Mouse (Mus musculus) hindbrain, embryonic 14.5 days (tissue): ENCODE measurements around the gene Adam23. TPM values are rescaled to one million over a fixed set of nuclear protein-coding genes. Genes with fewer than 3 reads are reported as not detected.
A peak's percentile ranks its signal among the peaks of the same experiment; 100 is the strongest.

ENCODE experiments used
- ATAC-seq: fragments of 200-750 bp; cut with Nextera tagmentation; 2 replicates; pipeline ENCODE4 v1.8.0; 2017; ENCODE audit warnings: moderate number of reproducible peaks, mild to moderate bottlenecking, moderate TSS enrichment, moderate library complexity; ENCODE audit not compliant: low FRiP score
- DNase-seq: peaks from one replicate; pipeline ENCODE4 v3.0.0-alpha.2; 2015; ENCODE audit warnings: low spot score
- H3K27ac ChIP-seq: fragments of 300-500 bp; sonication (generic); 2 replicates; pipeline ENCODE4 v1.5.1; 2014; ENCODE audit warnings: mild to moderate bottlenecking, moderate library complexity
- H3K27me3 ChIP-seq: fragments of 300-500 bp; sonication (generic); 2 replicates; pipeline ENCODE4 v1.6.1; 2014; ENCODE audit warnings: mild to moderate bottlenecking, low read length, mixed read lengths; ENCODE audit not compliant: control insufficient read depth, insufficient read depth
- H3K36me3 ChIP-seq: fragments of 300-500 bp; sonication (generic); replicated peaks from 2 replicates; pipeline ENCODE4 v1.6.1; 2014; ENCODE audit not compliant: control insufficient read depth, insufficient read depth
- H3K4me1 ChIP-seq: fragments of 300-500 bp; sonication (generic); replicated peaks from 2 replicates; pipeline ENCODE4 v1.6.1; 2014; ENCODE audit warnings: antibody characterized with exemption, low read length, mixed read lengths; ENCODE audit not compliant: control insufficient read depth, insufficient read depth
- H3K4me2 ChIP-seq: fragments of 300-500 bp; sonication (generic); replicated peaks from 2 replicates; pipeline ENCODE4 v1.6.1; 2014; ENCODE audit warnings: mild to moderate bottlenecking, moderate library complexity
- H3K4me3 ChIP-seq: fragments of 300-500 bp; sonication (generic); replicated peaks from 2 replicates; pipeline ENCODE4 v1.5.1; 2014; ENCODE audit warnings: mild to moderate bottlenecking, low read length
- H3K9ac ChIP-seq: fragments of 300-500 bp; sonication (generic); 2 replicates; pipeline ENCODE4 v1.6.1; 2014
- H3K9me3 ChIP-seq: fragments of 300-500 bp; sonication (generic); 2 replicates; pipeline ENCODE4 v1.6.1; 2016; ENCODE audit warnings: low read length; ENCODE audit not compliant: control insufficient read depth
- WGBS: fragments of 180-500 bp; shearing (Covaris S2); extraction: QIAGEN DNeasy Blood & Tissue Kit; methylation state at CpG from one replicate; pipeline ENCODE4 v1.1.7; 2014; 5-methylcytosine and 5-hydroxymethylcytosine counted together
- polyA plus RNA-seq: library from polyadenylated mRNA; unstranded; fragments of >200 nt; fragmentation: Nextera tagmentation; extraction: Ambion mirVana; gene quantifications from 2 replicates; pipeline ENCODE4 v1.2.1, GENCODE M21; 2014

The Adam23 gene
- polyA plus RNA-seq, 1 experiment from 2014 or later: 21.5 TPM

GRCm38 (mm10) chr1:63508801-63509200, 63.1 kb downstream of the Adam23 start:
- Histone ChIP-seq H3K27me3 (no peaks in the 10 kb centered on the region), H3K9me3 (no peaks in the 10 kb centered on the region), H3K9ac (no peak overlapping the region), H3K4me2 (no peak overlapping the region), H3K27ac (no peak overlapping the region), H3K4me1 (peaks cover 5% of the 10 kb centered on the region; the same call in 1 of the 2 replicates), H3K36me3 (no peaks in the 10 kb centered on the region), H3K4me3 (no peak overlapping the region)
- ATAC-seq (peak; percentile 48; the same call in 1 of the 2 replicates), DNase-seq (no peak)
- 55% methylated on average over 4 of the region's 4 CpGs for WGBS

DNA sequence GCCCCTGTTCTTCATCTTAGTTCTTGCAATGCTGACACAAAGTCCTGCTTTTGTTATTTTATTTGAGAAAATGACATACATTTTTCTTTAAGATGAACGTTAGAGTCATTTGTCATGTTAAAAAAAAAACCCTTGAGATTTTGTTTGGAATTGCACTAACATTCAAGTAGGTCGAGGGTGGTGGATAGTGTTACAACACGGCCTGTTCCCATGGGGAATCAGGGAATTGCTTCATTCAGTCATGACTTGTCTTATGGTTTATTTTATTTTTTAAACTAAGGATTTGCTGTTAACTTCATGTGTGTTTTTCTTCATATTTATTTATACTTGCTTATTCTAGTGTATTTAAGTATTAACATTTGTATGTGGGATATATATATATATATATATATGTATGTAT, 65.7 kb downstream of the Adam23 start:
- WGBS: 57% methylated on average over 3 of the region's 3 CpGs
- DNase-seq: no peak
- no peak overlapping the region for H3K4me2 ChIP-seq

GRCm38 (mm10) chr1:63517800-63518199, 72.1 kb downstream of the Adam23 start:
- DNase-seq (no peak), ATAC-seq (no peak)
- Histone ChIP-seq H3K36me3 (no peaks in the 10 kb centered on the region), H3K9ac (no peak overlapping the region), H3K4me3 (no peak overlapping the region), H3K27me3 (no peaks in the 10 kb centered on the region), H3K27ac (no peak overlapping the region), H3K9me3 (no peaks in the 10 kb centered on the region), H3K4me2 (no peak overlapping the region), H3K4me1 (no peaks in the 10 kb centered on the region)
- 70% methylated on average over 11 of the region's 11 CpGs for WGBS

More for the DNA sequence above, 65.7 kb downstream of the Adam23 start:
- ATAC-seq: no peak
- no peak overlapping the region for H3K4me3 ChIP-seq
- peaks cover 5% of the 10 kb centered on the region; the same call in 1 of the 2 replicates for H3K4me1 ChIP-seq
- no peaks in the 10 kb centered on the region for H3K27me3 ChIP-seq
- H3K27ac ChIP-seq: no peak overlapping the region
- H3K36me3 ChIP-seq: no peaks in the 10 kb centered on the region
- H3K9ac ChIP-seq: no peak overlapping the region
- H3K9me3 ChIP-seq: no peaks in the 10 kb centered on the region

- Histone ChIP-seq H3K27me3 (no peaks in the 10 kb centered on the region), H3K27ac (no peak overlapping the region), H3K4me3 (no peak overlapping the region), H3K9me3 (no peaks in the 10 kb centered on the region), H3K9ac (no peak overlapping the region), H3K4me2 (no peak overlapping the region), H3K4me1 (no peaks in the 10 kb centered on the region), H3K36me3 (no peaks in the 10 kb centered on the region)
- 84% methylated on average over 5 of the region's 5 CpGs for WGBS
- no peak for DNase-seq
- no peak for ATAC-seq
Observed at GRCm38 (mm10) chr1:63518814-63519213, 73.1 kb downstream of the Adam23 start.

GRCm38 (mm10) chr1:63529901-63530300, 84.2 kb downstream of the Adam23 start:
- WGBS: 76% methylated on average over 9 of the region's 9 CpGs
- Histone ChIP-seq H3K9me3 (no peaks in the 10 kb centered on the region), H3K27me3 (no peaks in the 10 kb centered on the region), H3K27ac (no peak overlapping the region), H3K4me1 (peaks cover 3% of the 10 kb centered on the region; the same call in 1 of the 2 replicates), H3K9ac (no peak overlapping the region), H3K4me2 (no peak overlapping the region), H3K36me3 (no peaks in the 10 kb centered on the region), H3K4me3 (no peak overlapping the region)
- no peak for DNase-seq
- no peak for ATAC-seq

DNA sequence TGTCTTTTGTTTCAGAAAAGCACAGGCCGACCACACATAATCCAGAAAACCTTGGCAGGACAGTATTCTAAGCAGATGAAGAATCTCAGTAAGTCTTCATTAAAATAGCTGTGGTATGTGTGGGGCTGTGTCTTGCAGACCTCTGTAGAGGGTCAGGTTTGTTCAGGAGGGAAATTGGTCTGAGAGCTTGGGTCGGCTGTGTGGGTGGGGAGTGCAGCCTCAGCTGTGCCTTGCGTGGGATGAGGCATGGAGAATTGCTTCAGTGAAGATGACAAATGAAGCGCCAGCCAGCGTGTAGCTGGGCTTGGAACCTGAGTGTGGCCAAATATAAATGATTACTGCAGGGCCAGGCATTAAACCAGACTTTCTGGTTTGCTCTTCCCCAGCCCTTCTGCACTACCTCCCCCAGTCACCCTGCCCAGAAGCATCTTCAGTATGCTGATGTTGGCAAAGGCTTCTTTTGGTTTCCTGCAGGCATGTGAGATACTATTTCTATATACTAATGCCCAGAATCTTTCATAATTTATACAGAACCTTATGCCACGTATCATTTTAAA, 88.7 kb downstream of the Adam23 start:
- H3K9me3 ChIP-seq: no peaks in the 10 kb centered on the region
- no peaks in the 10 kb centered on the region for H3K36me3 ChIP-seq
- no peak overlapping the region for H3K4me3 ChIP-seq
- H3K27me3 ChIP-seq: no peaks in the 10 kb centered on the region
- H3K9ac ChIP-seq: no peak overlapping the region
- ATAC-seq: no peak
- H3K27ac ChIP-seq: no peak overlapping the region
- DNase-seq: no peak
- 44% methylated on average over 6 of the region's 6 CpGs for WGBS
- H3K4me1 ChIP-seq: peaks cover 3% of the 10 kb centered on the region; the same call in 1 of the 2 replicates
- H3K4me2 ChIP-seq: no peak overlapping the region

GRCm38 (mm10) chr1:63539884-63540613, 94.4 kb downstream of the Adam23 start:
- WGBS: 38% methylated on average over 14 of the region's 14 CpGs
- peak; percentile 75 for ATAC-seq
- H3K36me3 ChIP-seq: no peaks in the 10 kb centered on the region
- peak overlapping the region; percentile 32 for H3K4me2 ChIP-seq
- H3K9ac ChIP-seq: no peak overlapping the region
- H3K9me3 ChIP-seq: no peaks in the 10 kb centered on the region
- peak; percentile 52 for DNase-seq
- H3K4me3 ChIP-seq: no peak overlapping the region
- H3K27me3 ChIP-seq: no peaks in the 10 kb centered on the region
- H3K27ac ChIP-seq: peak overlapping the region; percentile 47
- H3K4me1 ChIP-seq: peaks cover 10% of the 10 kb centered on the region

GRCm38 (mm10) chr1:63544122-63544521, 98.4 kb downstream of the Adam23 start:
- no peaks in the 10 kb centered on the region for H3K9me3 ChIP-seq
- H3K27ac ChIP-seq: no peak overlapping the region
- ATAC-seq (peak; percentile 62; the same call in 1 of the 2 replicates), DNase-seq (no peak)
- no peak overlapping the region for H3K9ac ChIP-seq
- peaks cover 10% of the 10 kb centered on the region for H3K4me1 ChIP-seq
- no peaks in the 10 kb centered on the region for H3K27me3 ChIP-seq
- no peaks in the 10 kb centered on the region for H3K36me3 ChIP-seq
- WGBS: 59% methylated on average over 2 of the region's 2 CpGs
- H3K4me2 ChIP-seq: no peak overlapping the region
- no peak overlapping the region for H3K4me3 ChIP-seq

DNA sequence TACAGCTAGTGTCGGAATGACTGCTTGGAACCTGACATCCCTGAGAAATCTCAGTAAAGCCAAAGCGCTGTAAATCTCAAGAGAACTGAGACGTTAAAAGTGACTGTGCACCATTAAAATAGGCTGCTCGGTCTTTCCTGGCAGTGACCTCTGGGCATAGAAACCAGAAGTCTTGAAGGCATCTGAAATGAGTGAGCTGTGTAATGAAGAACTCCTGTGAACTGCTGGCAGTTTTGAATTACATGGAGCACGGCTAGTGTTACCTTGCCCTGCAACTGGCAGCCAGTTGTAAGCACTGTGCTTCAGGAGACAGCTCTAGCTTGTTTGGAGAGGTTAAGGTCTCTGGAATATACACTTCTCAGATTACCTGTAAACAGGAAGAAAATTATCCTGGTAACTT, 107.3 kb downstream of the Adam23 start:
- Histone ChIP-seq H3K9me3 (no peaks in the 10 kb centered on the region), H3K27me3 (no peaks in the 10 kb centered on the region), H3K4me2 (no peak overlapping the region), H3K4me1 (no peaks in the 10 kb centered on the region), H3K27ac (no peak overlapping the region), H3K36me3 (no peaks in the 10 kb centered on the region), H3K9ac (no peak overlapping the region), H3K4me3 (no peak overlapping the region)
- WGBS: 65% methylated on average over 5 of the region's 5 CpGs
- ATAC-seq (no peak), DNase-seq (no peak)
